Mouse (Mus musculus) stomach, postnatal 0 days (tissue): ENCODE results near the gene Hdac7.

Source experiments
- CTCF ChIP-seq: IDR thresholded peaks from 2 replicates; pipeline ENCODE4 v1.5.1; 2016; ENCODE audit warnings: antibody characterized with exemption, low read depth, mild to moderate bottlenecking, moderate library complexity
- EP300 ChIP-seq: optimal IDR thresholded peaks from 2 replicates; pipeline ENCODE3; 2016; ENCODE audit warnings: antibody characterized with exemption

DNA sequence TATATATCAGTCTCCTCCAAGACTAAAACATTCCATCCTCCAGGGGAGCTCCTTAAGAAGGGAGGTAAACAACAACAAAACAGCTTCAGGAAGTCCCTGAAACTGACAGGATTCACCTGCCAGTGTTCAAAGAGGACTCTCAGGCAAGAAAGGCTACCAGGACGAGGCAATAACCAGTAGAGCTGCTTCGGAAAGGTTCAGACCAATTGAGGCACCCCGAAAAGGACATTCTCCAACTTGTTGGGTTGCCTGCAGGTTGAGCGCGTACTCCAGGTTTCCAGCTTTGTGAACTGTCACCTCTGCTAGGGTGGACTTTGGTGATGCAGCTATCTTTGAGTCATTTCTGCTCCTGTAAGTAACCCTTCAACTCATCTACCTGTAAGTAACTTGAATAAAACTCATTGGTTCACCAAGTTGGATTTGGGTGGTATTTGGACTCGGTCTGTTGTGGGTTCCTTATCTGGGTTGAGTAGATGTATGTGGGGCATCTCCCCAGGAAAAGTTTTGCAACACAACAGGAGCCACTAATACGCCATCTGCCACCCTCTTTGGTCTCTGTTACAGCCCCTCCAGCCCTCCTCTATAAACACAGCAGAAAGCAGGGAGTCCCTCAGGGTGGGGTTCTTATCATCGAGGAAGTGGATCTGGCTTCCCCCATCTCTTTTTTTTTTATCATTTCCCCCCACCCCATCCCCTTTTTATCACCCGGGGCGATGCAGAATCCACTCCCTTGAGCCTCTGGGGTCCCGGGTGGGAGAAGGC is 2.0 kb upstream of the Hdac7 start:
- no peak for TF ChIP-seq CTCF
- no peak for TF ChIP-seq EP300
